Mouse (Mus musculus) bone marrow macrophage, adult 2 months (primary cell): ENCODE data around the gene Strc. TPM values are rescaled to one million over a fixed set of nuclear protein-coding genes. Genes with fewer than 3 reads are reported as not detected.

Experiments
- H3K27ac ChIP-seq: 2 replicates; pipeline ENCODE4 v1.5.1; 2012; ENCODE audit warnings: low read depth, low read length; ENCODE audit not compliant: insufficient read depth
- H3K4me1 ChIP-seq: 2 replicates; pipeline ENCODE4 v1.6.1; 2012; ENCODE audit warnings: low read length; ENCODE audit not compliant: control insufficient read depth, insufficient read depth
- H3K4me3 ChIP-seq: 2 replicates; pipeline ENCODE4 v1.5.1; 2012; ENCODE audit warnings: mild to moderate bottlenecking, low read length, moderate library complexity; ENCODE audit not compliant: insufficient read depth
- CTCF ChIP-seq: IDR thresholded peaks from 2 replicates; pipeline ENCODE4 v1.5.1; 2012; ENCODE audit warnings: low read depth, mild to moderate bottlenecking, low read length, moderate library complexity
- POLR2A ChIP-seq: IDR thresholded peaks from 2 replicates; pipeline ENCODE4 v1.6.1; 2012; ENCODE audit warnings: mild to moderate bottlenecking, low read depth, low read length, borderline replicate concordance
- polyA plus RNA-seq: library from polyadenylated mRNA; stranded (reverse); fragments of >200 nt; gene quantifications from 2 replicates; pipeline ENCODE4 v1.2.4, GENCODE M21; 2012; ENCODE audit not compliant: missing spikeins, insufficient read depth, insufficient read length

Strc gene
- polyA plus RNA-seq, 1 experiment = not detected

DNA sequence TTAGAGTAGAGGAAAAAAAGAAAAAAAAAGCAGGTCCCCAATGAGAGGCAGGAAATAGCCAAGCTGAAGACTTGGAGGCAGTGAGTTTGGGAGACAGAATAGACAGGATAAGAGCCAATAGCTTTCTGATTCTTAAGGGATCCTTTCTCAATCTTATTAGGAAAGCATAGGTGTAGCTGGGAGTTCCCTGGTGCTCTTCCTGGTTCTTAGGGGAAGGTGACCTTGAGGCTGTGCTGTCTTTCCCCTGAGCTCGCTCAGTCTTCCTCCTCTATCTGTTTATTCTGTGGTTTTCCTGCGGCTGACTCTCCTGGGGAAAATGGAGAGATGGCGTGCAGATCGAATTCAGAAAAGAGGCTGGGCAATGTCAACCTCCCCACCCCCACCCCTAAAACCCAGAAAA is 29.0 kb downstream of the Strc start:
- H3K4me1 ChIP-seq = peaks cover 13% of the 10 kb centered on the region

DNA sequence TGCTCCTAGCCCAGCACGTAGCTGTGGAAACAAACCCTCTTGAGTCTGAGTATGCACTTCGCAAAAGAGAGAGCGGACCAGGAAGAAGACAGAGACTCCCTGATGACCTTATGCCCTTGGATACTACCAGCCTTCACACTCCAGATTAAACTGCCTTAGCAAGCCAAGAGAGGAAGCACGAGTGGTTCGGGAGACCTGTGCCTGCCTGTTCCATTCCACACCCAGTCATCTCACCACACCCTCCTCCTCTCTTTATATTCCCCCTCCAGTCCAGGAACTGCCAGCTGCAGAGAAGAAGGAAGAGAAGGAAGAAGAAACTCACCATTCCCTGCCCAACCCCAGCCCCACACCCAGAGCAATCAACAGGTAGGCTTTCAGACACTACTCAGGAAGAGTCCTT is 29.5 kb downstream of the Strc start, which contains the start of gene Ckmt1:
Gene Ckmt1 (plus strand): TSS at position 221 of the 400 bp plus-strand sequence.
- Histone ChIP-seq H3K4me1 (peaks cover 13% of the 10 kb centered on the region), H3K27ac (no peak within 1 kb of the TSS), H3K4me3 (no peak within 1 kb of the TSS)

More for the DNA sequence above, 29.0 kb downstream of the Strc start:
- no peak for TF ChIP-seq CTCF
- TF ChIP-seq POLR2A = no peak
- Histone ChIP-seq H3K4me3 (no peak overlapping the region), H3K27ac (no peak overlapping the region)

DNA sequence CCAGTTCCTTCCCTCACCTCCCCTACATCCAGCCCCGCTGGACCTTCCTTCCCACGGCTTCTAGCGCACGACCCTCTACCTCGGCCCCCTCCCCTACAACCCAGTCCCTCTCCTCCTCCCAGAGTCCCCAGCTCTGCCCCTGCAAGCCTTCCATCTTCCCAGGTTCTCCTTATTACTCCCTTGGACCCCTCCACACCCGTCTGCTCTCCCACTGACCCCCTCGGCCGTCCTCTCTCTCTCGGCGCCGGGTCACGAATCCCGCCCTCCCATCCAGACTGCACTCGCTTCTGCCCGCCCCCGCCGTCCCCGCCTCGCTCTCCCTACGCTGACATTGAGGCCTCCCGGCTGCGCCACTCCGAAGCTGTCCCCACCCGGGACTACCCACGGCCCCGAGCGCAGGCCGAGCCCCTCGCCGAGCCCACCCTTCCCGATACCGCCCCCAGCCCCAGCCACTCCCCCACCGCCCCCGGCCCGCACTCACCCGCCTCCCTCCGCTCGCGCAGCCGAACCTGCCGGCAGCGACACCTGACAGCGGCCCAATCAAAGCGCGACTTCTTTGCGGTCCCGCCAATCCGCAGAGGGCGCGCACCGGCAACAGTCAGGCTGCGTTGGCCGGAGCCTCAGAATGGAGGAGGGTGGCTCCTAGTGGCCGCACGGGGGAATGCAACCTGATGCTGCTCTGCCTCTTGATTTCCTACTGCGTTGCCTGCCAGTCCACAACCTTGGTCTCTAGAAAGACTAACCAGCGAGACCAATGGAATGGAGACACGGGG is 32.0 kb downstream of the Strc start, which contains the start of gene Ppip5k1:
Gene Ppip5k1 (minus strand): TSS at position 577 of the 773 bp plus-strand sequence.
- Histone ChIP-seq H3K4me3 (peak within 1 kb of the TSS; percentile 95), H3K27ac (no peak within 1 kb of the TSS), H3K4me1 (peaks cover 13% of the 10 kb centered on the region)
- TF ChIP-seq POLR2A (no peak), CTCF (peak; percentile 32; the same call in 1 of the 2 replicates)

More for the DNA sequence above, 29.5 kb downstream of the Strc start, which contains the start of gene Ckmt1:
- no peak for TF ChIP-seq CTCF
- no peak for TF ChIP-seq POLR2A

DNA sequence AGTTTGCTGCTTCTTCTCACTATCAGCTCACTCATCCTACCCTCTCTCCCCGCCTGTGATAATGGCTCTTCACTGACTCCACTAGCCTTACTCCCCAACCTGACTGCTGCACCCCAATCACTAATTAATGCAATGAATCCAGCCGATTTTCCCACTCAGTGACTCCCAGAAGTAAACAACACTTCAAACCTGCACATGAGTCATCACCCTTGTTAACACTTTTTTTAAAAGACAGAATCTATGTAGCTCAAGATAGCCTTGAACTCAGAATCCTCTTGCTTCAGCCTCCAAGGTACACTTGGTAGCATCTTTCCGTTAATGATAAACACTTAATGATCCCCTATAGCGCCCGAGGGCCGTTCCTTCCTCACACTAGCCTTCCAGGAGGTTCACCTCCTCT is 32.6 kb downstream of the Strc start:
- peak overlapping the region; percentile 95 for H3K4me3 ChIP-seq
- no peak for TF ChIP-seq POLR2A
- TF ChIP-seq CTCF = no peak
- peaks cover 13% of the 10 kb centered on the region for H3K4me1 ChIP-seq
- H3K27ac ChIP-seq = no peak overlapping the region

DNA sequence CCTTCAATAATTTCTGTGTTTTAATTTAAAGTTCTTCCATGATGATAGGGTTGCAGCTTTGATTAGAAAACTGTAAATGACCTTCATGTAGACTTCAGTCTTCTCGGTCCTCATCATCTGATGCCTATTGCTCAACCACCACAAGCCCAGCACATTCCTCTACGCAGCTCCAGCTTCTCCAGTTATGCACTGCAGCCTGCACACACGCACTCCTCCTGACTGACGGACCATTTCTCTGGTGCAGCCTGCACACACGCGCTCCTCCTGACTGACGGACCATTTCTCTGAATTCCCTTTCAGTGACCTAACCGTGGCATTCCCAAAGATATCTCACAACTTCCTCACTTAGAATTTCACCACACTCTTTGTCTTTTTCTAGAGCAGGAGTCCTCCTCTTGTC is 33.8 kb downstream of the Strc start:
- Histone ChIP-seq H3K27ac (no peak overlapping the region), H3K4me3 (no peak overlapping the region), H3K4me1 (peaks cover 13% of the 10 kb centered on the region)
- TF ChIP-seq POLR2A (no peak), CTCF (no peak)

DNA sequence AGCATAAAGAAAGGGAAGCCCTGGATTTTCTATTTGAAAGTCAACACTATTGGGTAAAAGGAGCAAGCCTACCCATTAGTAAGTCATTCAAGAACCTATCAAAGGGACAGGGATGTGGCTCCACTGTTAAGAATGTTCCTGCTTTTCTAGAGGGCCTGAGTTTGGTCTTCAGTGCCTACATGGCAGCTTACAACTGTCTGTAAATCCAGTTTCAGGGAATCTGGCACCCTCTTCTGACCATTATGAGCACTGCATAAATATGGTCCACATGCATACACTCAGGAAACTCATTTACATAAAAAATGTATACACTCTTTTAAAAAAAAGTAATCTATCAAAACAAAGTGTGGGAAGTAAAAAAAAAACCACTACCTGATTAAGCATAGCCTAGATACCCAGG is 47.9 kb downstream of the Strc start:
- Histone ChIP-seq H3K27ac (no peak overlapping the region), H3K4me3 (no peak overlapping the region), H3K4me1 (no peaks in the 10 kb centered on the region)
- TF ChIP-seq POLR2A (no peak), CTCF (no peak)

DNA sequence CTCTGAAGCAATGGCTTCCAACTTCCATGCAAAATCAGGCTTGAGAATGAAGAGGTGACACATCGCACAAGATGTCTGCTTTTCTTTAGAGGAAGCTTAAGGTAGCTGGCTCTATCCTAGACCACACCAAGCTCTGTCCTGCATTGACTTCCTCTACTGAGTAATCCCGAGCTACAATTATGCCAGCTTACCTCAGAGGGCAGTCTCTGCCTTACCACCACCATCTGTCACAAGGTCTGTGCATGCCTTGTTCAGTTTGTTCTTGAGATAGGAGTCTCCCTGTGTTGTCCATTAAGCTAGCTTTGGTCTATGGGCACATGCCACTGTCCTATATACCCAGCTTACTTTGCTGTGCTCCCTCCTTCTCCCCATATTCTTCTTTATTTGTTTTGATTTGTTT is 57.5 kb downstream of the Strc start:
- TF ChIP-seq CTCF (no peak), POLR2A (no peak)
- no peak overlapping the region for H3K27ac ChIP-seq
- H3K4me1 ChIP-seq = peaks cover 4% of the 10 kb centered on the region
- H3K4me3 ChIP-seq = no peak overlapping the region

DNA sequence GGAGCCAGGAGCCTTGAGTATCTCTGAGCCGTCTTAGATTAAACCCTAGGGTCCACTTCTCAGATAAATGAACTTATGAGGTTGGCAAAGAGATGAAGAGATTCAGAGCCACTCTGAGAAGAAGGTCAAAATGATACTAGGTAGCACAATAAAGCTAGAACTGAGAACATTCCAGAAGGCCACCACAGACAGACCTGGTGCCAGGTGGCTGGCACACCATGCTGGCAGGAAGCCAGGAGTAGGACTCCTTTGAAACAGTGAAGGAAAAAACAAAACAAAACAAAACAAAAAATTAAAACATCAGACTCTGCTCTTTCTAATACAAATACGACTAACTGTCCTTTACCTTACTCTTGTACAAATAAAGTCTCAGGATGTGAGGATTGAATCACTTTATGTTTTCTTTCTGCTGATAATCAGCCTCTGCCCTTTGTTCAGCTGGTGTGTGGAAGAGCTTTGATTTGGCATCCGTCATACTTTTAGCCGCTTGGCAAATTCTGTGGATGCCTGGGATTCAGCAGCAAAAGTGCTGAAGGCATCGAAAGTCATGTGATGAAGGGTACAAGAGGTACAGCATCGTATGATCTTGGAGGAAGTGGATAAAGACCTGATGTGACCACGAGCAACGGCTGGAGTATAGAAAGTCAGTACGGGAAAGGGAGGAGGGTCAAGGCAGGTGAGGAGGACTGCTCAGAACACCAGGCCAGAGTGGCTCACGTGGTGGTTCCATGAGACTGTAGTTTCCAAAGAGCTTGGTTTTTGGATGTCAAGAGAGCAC is 63.1 kb downstream of the Strc start:
- H3K4me3 ChIP-seq = no peak overlapping the region
- H3K4me1 ChIP-seq = no peaks in the 10 kb centered on the region
- H3K27ac ChIP-seq = no peak overlapping the region
- TF ChIP-seq POLR2A (no peak), CTCF (no peak)

DNA sequence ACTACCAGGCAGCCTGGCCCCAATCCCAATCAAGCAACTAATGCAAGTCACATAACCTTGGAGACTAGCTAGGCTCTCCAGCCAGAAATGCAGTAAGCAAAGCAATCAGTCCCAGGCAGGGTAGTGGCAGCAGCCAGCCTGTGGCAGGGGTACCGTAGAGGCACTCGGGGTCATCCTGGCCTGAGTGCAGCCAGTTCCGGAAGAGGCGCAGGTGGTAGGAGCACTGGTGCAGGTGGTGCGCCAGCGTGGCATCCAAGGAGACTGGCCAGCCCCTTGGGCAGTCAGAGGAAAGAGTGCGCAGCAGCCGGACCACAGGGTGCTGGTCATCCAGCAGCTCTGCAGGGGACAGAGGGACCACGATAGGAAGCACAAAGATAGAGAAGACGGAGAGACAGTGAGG is 63.9 kb downstream of the Strc start:
- TF ChIP-seq CTCF (no peak), POLR2A (no peak)
- H3K27ac ChIP-seq = no peak overlapping the region
- no peaks in the 10 kb centered on the region for H3K4me1 ChIP-seq
- H3K4me3 ChIP-seq = no peak overlapping the region

DNA sequence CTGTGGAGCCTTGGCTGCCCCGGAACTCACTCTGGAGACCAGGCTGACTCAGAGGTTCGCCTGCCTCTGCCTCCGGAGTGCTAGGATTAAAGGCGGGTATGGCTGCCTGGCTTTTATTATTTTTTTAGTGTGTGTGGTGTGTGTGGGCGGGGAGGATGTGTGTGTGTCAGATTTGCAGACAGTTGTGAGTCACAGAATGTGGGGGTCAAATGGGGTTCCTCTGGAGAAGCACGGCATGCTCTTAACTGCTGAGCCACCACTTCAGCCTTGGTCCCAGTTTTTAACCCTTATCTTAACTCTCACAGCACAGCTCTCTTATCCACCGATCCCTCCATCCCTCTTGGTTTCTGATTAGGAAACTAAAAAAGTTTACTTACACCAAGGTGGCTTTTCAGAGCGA is 70.7 kb downstream of the Strc start:
- no peak overlapping the region for H3K4me3 ChIP-seq
- peaks cover 10% of the 10 kb centered on the region for H3K4me1 ChIP-seq
- H3K27ac ChIP-seq = no peak overlapping the region
- no peak for TF ChIP-seq POLR2A
- TF ChIP-seq CTCF = no peak

Other genes with a start within 250 kb of the Strc start
- 6.0 and 7.6 TPM in 2 replicates for gene Adal, start 246.7 kb downstream of the Strc start, polyA plus RNA-seq
- 5.9 and 6.2 TPM in 2 replicates for gene Lcmt2, start 246.5 kb downstream of the Strc start, polyA plus RNA-seq
- 61.9 and 68.4 TPM in 2 replicates for gene Tubgcp4, start 216.5 kb downstream of the Strc start, polyA plus RNA-seq
- gene Zscan29, start 216.0 kb downstream of the Strc start, polyA plus RNA-seq = 27.5 and 28.5 TPM in 2 replicates
- gene Trp53bp1, start 115.8 kb downstream of the Strc start, polyA plus RNA-seq = 22.2 and 22.6 TPM in 2 replicates
- 0.33 and 0.66 TPM in 2 replicates for gene Map1a, start 97.6 kb downstream of the Strc start, polyA plus RNA-seq
- gene Ppip5k1, start 31.8 kb downstream of the Strc start, polyA plus RNA-seq = 13.8 and 15.0 TPM in 2 replicates
- not detected in 2 replicates for gene Ckmt1, start 29.5 kb downstream of the Strc start, polyA plus RNA-seq
- gene Pdia3, start 26.6 kb upstream of the Strc start, polyA plus RNA-seq = 360 and 362 TPM in 2 replicates
- gene Catsper2, start 26.6 kb upstream of the Strc start, polyA plus RNA-seq = 0.80 and 1.5 TPM in 2 replicates
- 0.92 TPM in 1 of 2 replicates, not detected in the other for gene Ell3, start 57.1 kb upstream of the Strc start, polyA plus RNA-seq
- gene Serf2, start 62.0 kb upstream of the Strc start, polyA plus RNA-seq = 547 and 575 TPM in 2 replicates
- gene Hypk, start 66.1 kb upstream of the Strc start, polyA plus RNA-seq = 44.7 and 69.0 TPM in 2 replicates
- gene Serinc4, start 69.6 kb upstream of the Strc start, polyA plus RNA-seq = not detected in 2 replicates
- gene Mfap1b, start 86.9 kb upstream of the Strc start, polyA plus RNA-seq = 44.4 and 47.3 TPM in 2 replicates
- 24.8 and 25.4 TPM in 2 replicates for gene Mfap1a, start 119.5 kb upstream of the Strc start, polyA plus RNA-seq
- gene Wdr76, start 119.6 kb upstream of the Strc start, polyA plus RNA-seq = 10.9 and 11.3 TPM in 2 replicates